Mouse (Mus musculus) stomach, postnatal 0 days (tissue): ENCODE measurements around the gene Wnt2b.

Experiments
- CTCF ChIP-seq: IDR thresholded peaks from 2 replicates; pipeline ENCODE4 v1.5.1; 2016; ENCODE audit warnings: antibody characterized with exemption, low read depth, mild to moderate bottlenecking, moderate library complexity
- EP300 ChIP-seq: optimal IDR thresholded peaks from 2 replicates; pipeline ENCODE3; 2016; ENCODE audit warnings: antibody characterized with exemption

GRCm38 (mm10) chr3:105000561-105000960 lies 38.8 kb upstream of the Wnt2b start:
- no peak for TF ChIP-seq CTCF
- TF ChIP-seq EP300: no peak
